Mouse (Mus musculus) hindbrain, embryonic 12.5 days (tissue): ENCODE results near the gene Hps4. TPM values are rescaled to one million over a fixed set of nuclear protein-coding genes. Genes with fewer than 3 reads are reported as not detected.

ENCODE experiments used
- ATAC-seq: fragments of 200-750 bp; cut with Nextera tagmentation; 2 replicates; pipeline ENCODE4 v1.8.0; 2017; ENCODE audit warnings: moderate TSS enrichment; ENCODE audit not compliant: low FRiP score
- H3K27ac ChIP-seq: fragments of 300-500 bp; sonication (generic); 2 replicates; pipeline ENCODE4 v1.5.1; 2016; ENCODE audit warnings: mild to moderate bottlenecking
- H3K27me3 ChIP-seq: fragments of 300-500 bp; sonication (generic); 2 replicates; pipeline ENCODE4 v1.6.1; 2016; ENCODE audit warnings: mild to moderate bottlenecking
- H3K36me3 ChIP-seq: fragments of 300-500 bp; sonication (generic); 2 replicates; pipeline ENCODE4 v1.6.1; 2016; ENCODE audit warnings: mild to moderate bottlenecking
- H3K4me1 ChIP-seq: fragments of 300-500 bp; sonication (generic); 2 replicates; pipeline ENCODE4 v1.6.1; 2016
- H3K4me2 ChIP-seq: fragments of 300-500 bp; sonication (generic); replicated peaks from 2 replicates; pipeline ENCODE4 v1.6.1; 2016; ENCODE audit warnings: mild to moderate bottlenecking
- H3K4me3 ChIP-seq: fragments of 300-500 bp; sonication (generic); 2 replicates; pipeline ENCODE4 v1.5.1; 2016; ENCODE audit warnings: mild to moderate bottlenecking
- H3K9ac ChIP-seq: fragments of 300-500 bp; sonication (generic); 2 replicates; pipeline ENCODE4 v1.6.1; 2016; ENCODE audit warnings: mild to moderate bottlenecking, moderate library complexity
- H3K9me3 ChIP-seq: fragments of 300-500 bp; sonication (generic); replicated peaks from 2 replicates; pipeline ENCODE4 v1.6.1; 2016; ENCODE audit warnings: mild to moderate bottlenecking
- WGBS: fragments of 180-500 bp; shearing (Covaris S2); methylation state at CpG from one replicate; pipeline ENCODE4 v1.1.7; 2016; 5-methylcytosine and 5-hydroxymethylcytosine counted together
- polyA plus RNA-seq: library from polyadenylated mRNA; unstranded; fragments of >200 nt; fragmentation: Nextera tagmentation; extraction: Ambion mirVana; gene quantifications from 2 replicates; pipeline ENCODE4 v1.2.1, GENCODE M21; 2016

The Hps4 gene
- polyA plus RNA-seq, 1 experiment from 2014 or later: 35.4 TPM

DNA sequence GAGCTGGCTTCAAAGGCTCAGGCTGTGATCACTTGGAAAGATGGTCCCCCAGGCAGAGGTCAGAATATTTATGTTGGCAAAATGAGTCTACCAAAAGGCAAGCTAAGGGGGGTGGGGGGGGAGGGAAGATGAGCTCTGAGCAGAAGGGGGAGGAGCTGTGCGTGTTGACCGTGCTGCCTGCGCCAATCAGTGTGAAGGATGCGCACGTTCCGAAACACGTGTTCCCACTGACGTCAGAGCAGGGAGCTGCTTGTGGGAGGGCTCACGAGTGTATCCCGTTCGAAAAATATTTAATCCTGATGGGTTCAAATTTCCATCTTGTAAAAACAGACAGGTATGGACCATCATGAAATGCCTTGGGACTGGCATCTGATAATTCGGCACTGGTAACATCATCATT is 76.7 kb downstream of the Hps4 start:
- Histone ChIP-seq H3K36me3 (peaks cover 9% of the 10 kb centered on the region), H3K9me3 (no peaks in the 10 kb centered on the region), H3K9ac (no peak overlapping the region), H3K4me3 (no peak overlapping the region), H3K4me2 (peak overlapping the region; percentile 1; the same call in 1 of the 2 replicates), H3K27me3 (peaks cover 19% of the 10 kb centered on the region), H3K27ac (no peak overlapping the region), H3K4me1 (peaks cover 18% of the 10 kb centered on the region)
- 27% methylated on average over 12 of the region's 12 CpGs for WGBS
- ATAC-seq: no peak

DNA sequence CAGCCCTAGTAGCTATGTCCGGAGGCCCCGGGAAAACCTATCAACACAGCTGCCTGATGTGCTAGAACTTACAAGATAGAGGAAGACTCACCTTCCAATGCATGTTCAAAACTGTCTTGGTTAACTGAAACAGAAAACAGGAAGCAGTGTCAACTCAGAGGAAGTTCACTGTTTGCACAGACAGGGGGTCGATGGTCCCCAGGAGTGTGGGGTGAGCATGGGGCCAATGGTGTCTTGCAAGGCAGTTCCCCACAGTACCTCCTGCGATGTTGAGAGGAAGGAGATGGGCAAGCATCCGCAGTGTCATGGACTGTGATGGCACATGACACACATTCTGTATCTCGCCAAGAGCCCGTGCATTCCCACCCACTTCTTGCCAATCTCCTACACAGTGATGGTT is 83.8 kb downstream of the Hps4 start:
- no peak overlapping the region for H3K27ac ChIP-seq
- H3K9me3 ChIP-seq: no peaks in the 10 kb centered on the region
- H3K27me3 ChIP-seq: peaks cover 41% of the 10 kb centered on the region
- H3K9ac ChIP-seq: no peak overlapping the region
- 91% methylated on average over 7 of the region's 7 CpGs for WGBS
- H3K4me3 ChIP-seq: no peak overlapping the region
- ATAC-seq: no peak
- no peak overlapping the region for H3K4me2 ChIP-seq
- H3K36me3 ChIP-seq: peaks cover 4% of the 10 kb centered on the region
- H3K4me1 ChIP-seq: peaks cover 5% of the 10 kb centered on the region

DNA sequence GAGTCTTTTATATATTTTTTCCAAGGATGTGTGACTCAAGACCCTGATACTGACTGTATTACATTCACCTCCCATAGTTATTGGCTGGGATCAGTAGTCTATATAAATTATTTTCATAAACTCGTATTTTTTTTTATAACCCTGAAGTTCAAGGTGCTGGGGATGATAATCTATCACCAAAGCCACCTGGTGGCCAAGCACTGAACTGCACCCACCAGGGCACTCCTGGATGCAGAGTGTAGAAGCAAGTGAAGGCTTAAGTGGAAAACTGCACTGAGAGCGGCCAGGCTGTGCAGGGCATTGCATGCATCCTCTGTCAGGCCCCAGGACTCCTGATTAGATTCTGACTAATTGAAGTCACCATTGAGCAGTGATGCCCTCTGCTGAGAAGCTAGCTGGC is 84.4 kb downstream of the Hps4 start:
- Histone ChIP-seq H3K27ac (no peak overlapping the region), H3K27me3 (peaks cover 46% of the 10 kb centered on the region), H3K9me3 (no peaks in the 10 kb centered on the region), H3K4me2 (no peak overlapping the region), H3K4me1 (peaks cover 9% of the 10 kb centered on the region), H3K36me3 (no peaks in the 10 kb centered on the region), H3K4me3 (no peak overlapping the region), H3K9ac (no peak overlapping the region)
- no peak for ATAC-seq
- WGBS: 50% methylated on average over 2 of the region's 2 CpGs

Other genes with a start within 250 kb of the Hps4 start
- 1.8 and 2.3 TPM in 2 replicates for gene Cryba4, start 90.6 kb upstream of the Hps4 start, polyA plus RNA-seq
- gene Crybb1, start 87.3 kb upstream of the Hps4 start, polyA plus RNA-seq: 2.0 and 2.3 TPM in 2 replicates
- 31.7 and 35.4 TPM in 2 replicates for gene Tpst2, start 66.4 kb upstream of the Hps4 start, polyA plus RNA-seq
- gene Tfip11, start 16.7 kb upstream of the Hps4 start, polyA plus RNA-seq: 38.1 TPM in 2 replicates
- 46.9 and 47.6 TPM in 2 replicates for gene Srrd, start within 50 bp of the Hps4 start, polyA plus RNA-seq
- 0.26 and 0.27 TPM in 2 replicates for gene Gm6583, start 12.9 kb downstream of the Hps4 start, polyA plus RNA-seq
- 60.7 and 66.1 TPM in 2 replicates for gene Asphd2, start 51.8 kb downstream of the Hps4 start, polyA plus RNA-seq
- gene Gm6588, start 106.3 kb downstream of the Hps4 start, polyA plus RNA-seq: 0.37 and 0.64 TPM in 2 replicates
- gene Sez6l, start 234.1 kb downstream of the Hps4 start, polyA plus RNA-seq: 16.0 and 16.4 TPM in 2 replicates